Mouse (Mus musculus) embryonic facial prominence, embryonic 15.5 days (tissue): ENCODE measurements around the gene Npas4. TPM values are rescaled to one million over a fixed set of nuclear protein-coding genes. Genes with fewer than 3 reads are reported as not detected.

ENCODE experiments used
- ATAC-seq: fragments of 200-750 bp; cut with Nextera tagmentation; 2 replicates; pipeline ENCODE4 v1.8.0; 2017; ENCODE audit warnings: low read depth, moderate TSS enrichment; ENCODE audit not compliant: insufficient number of reproducible peaks, low FRiP score, low TSS enrichment
- H3K27ac ChIP-seq: fragments of 300-500 bp; sonication (generic); replicated peaks from 2 replicates; pipeline ENCODE4 v1.5.1; 2015; ENCODE audit warnings: mild to moderate bottlenecking, inconsistent platforms
- H3K27me3 ChIP-seq: fragments of 300-500 bp; sonication (generic); 2 replicates; pipeline ENCODE4 v1.6.1; 2015; ENCODE audit warnings: inconsistent platforms
- H3K36me3 ChIP-seq: fragments of 300-500 bp; sonication (generic); 2 replicates; pipeline ENCODE4 v1.6.1; 2015; ENCODE audit warnings: mild to moderate bottlenecking, inconsistent platforms
- H3K4me1 ChIP-seq: fragments of 300-500 bp; sonication (generic); 2 replicates; pipeline ENCODE4 v1.6.1; 2015; ENCODE audit warnings: inconsistent platforms
- H3K4me2 ChIP-seq: fragments of 300-500 bp; sonication (generic); replicated peaks from 2 replicates; pipeline ENCODE4 v1.6.1; 2015; ENCODE audit warnings: mild to moderate bottlenecking, inconsistent platforms
- H3K4me3 ChIP-seq: fragments of 300-500 bp; sonication (generic); replicated peaks from 2 replicates; pipeline ENCODE4 v1.5.1; 2015; ENCODE audit warnings: mild to moderate bottlenecking, inconsistent platforms
- H3K9ac ChIP-seq: fragments of 300-500 bp; sonication (generic); 2 replicates; pipeline ENCODE4 v1.6.1; 2015; ENCODE audit warnings: inconsistent platforms
- H3K9me3 ChIP-seq: fragments of 300-500 bp; sonication (generic); replicated peaks from 2 replicates; pipeline ENCODE4 v1.6.1; 2016; ENCODE audit warnings: inconsistent platforms
- WGBS: fragments of 180-500 bp; shearing (Covaris S2); methylation state at CpG from one replicate; pipeline ENCODE4 v1.1.7; 2015; 5-methylcytosine and 5-hydroxymethylcytosine counted together
- polyA plus RNA-seq: library from polyadenylated mRNA; unstranded; fragments of >200 nt; fragmentation: Nextera tagmentation; extraction: Ambion mirVana; gene quantifications from 2 replicates; pipeline ENCODE4 v1.2.1, GENCODE M21; 2015

Npas4 gene
- polyA plus RNA-seq, 1 experiment from 2014 or later, result not detected

DNA sequence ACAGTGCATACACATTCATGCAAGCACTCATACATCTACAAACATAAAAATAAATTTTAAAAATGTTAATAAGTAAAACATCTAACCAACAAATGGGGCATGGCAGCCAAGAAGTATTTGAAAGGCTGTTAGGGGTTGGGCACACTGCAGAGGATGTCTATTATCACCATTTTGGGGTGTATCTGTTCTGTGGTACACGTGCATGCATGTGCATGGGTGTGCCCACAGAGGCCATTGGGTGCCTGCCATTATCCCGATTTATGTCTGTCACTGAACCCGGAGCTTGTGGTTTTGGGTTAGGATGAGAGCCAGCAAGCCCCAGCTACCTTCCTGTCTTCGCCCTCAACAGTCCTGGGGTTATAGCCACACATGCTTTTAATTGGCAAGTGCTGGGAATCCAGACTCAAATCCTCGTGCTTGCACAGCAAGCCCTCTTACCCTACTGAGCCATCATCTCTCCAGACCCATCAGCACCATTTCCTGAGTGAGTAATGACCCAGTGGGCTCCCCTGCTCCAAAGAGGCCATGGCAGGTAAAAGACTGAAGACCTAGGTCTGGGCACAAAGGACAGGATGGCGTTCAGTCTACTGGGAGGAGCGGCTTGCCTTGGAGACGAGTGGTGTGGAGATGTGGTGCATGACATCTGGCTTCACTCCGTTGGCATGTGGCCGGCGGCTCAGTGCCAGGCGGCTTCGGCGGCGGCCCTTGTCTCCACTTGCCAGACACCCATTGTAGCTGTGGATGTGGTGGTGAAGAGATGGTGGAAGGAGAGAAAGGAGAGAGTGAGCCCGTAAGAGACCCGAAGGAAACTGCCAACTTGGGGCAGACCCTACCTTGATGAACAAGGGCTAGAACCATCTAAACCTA is 52.4 kb downstream of the Npas4 start:
- no peak overlapping the region for H3K27ac ChIP-seq
- no peaks in the 10 kb centered on the region for H3K36me3 ChIP-seq
- no peak overlapping the region for H3K4me2 ChIP-seq
- 70% methylated on average over 17 of the region's 17 CpGs for WGBS
- H3K4me1 ChIP-seq, result peaks cover 21% of the 10 kb centered on the region
- no peak overlapping the region for H3K4me3 ChIP-seq
- ATAC-seq, result peak; percentile 25
- no peaks in the 10 kb centered on the region for H3K27me3 ChIP-seq
- H3K9me3 ChIP-seq, result no peaks in the 10 kb centered on the region
- no peak overlapping the region for H3K9ac ChIP-seq

- Histone ChIP-seq H3K36me3 (peaks cover 4% of the 10 kb centered on the region; the same call in 1 of the 2 replicates), H3K4me3 (no peak overlapping the region), H3K4me1 (peaks cover 14% of the 10 kb centered on the region), H3K9me3 (no peaks in the 10 kb centered on the region), H3K9ac (no peak overlapping the region), H3K27ac (no peak overlapping the region), H3K4me2 (no peak overlapping the region), H3K27me3 (no peaks in the 10 kb centered on the region)
- ATAC-seq, result no peak
- WGBS, result 75% methylated on average over 2 of the region's 2 CpGs
These were observed 53.2 kb downstream of the Npas4 start for GRCm38 (mm10) chr19:4936896-4937295.

Other genes starting within 250 kb of the Npas4 start
- 64.3 and 65.5 TPM in 2 replicates for gene Rbm4b, start 233.8 kb downstream of the Npas4 start, polyA plus RNA-seq
- 66.5 and 70.2 TPM in 2 replicates for gene Rbm4, start 196.4 kb downstream of the Npas4 start, polyA plus RNA-seq
- 30.9 and 36.3 TPM in 2 replicates for gene Gm21992, start 178.7 kb downstream of the Npas4 start, polyA plus RNA-seq
- gene Rbm14, start 178.7 kb downstream of the Npas4 start, polyA plus RNA-seq, result 74.1 and 74.5 TPM in 2 replicates
- gene Ccs, start 151.0 kb downstream of the Npas4 start, polyA plus RNA-seq, result 69.4 and 73.8 TPM in 2 replicates
- 1.2 and 1.9 TPM in 2 replicates for gene Ccdc87, start 150.9 kb downstream of the Npas4 start, polyA plus RNA-seq
- gene Ctsf, start 135.2 kb downstream of the Npas4 start, polyA plus RNA-seq, result 62.7 and 63.9 TPM in 2 replicates
- gene Actn3, start 112.4 kb downstream of the Npas4 start, polyA plus RNA-seq, result 29.6 and 33.7 TPM in 2 replicates
- 14.0 and 14.9 TPM in 2 replicates for gene Zdhhc24, start 111.6 kb downstream of the Npas4 start, polyA plus RNA-seq
- gene Bbs1, start 83.7 kb downstream of the Npas4 start, polyA plus RNA-seq, result 4.6 and 5.5 TPM in 2 replicates
- gene Dpp3, start 62.0 kb downstream of the Npas4 start, polyA plus RNA-seq, result 113 and 117 TPM in 2 replicates
- gene Peli3, start 47.2 kb downstream of the Npas4 start, polyA plus RNA-seq, result 5.0 and 5.1 TPM in 2 replicates
- gene Mrpl11, start 28.2 kb downstream of the Npas4 start, polyA plus RNA-seq, result 84.2 and 85.9 TPM in 2 replicates
- 3.5 and 4.9 TPM in 2 replicates for gene Slc29a2, start 33.5 kb upstream of the Npas4 start, polyA plus RNA-seq
- 47.2 and 48.4 TPM in 2 replicates for gene B4gat1, start 48.5 kb upstream of the Npas4 start, polyA plus RNA-seq
- 1.9 and 2.0 TPM in 2 replicates for gene AC124502.3, start 48.6 kb upstream of the Npas4 start, polyA plus RNA-seq
- 42.2 and 48.6 TPM in 2 replicates for gene Brms1, start 51.0 kb upstream of the Npas4 start, polyA plus RNA-seq
- gene Rin1, start 60.2 kb upstream of the Npas4 start, polyA plus RNA-seq, result 2.6 and 4.4 TPM in 2 replicates
- gene Cd248, start 77.8 kb upstream of the Npas4 start, polyA plus RNA-seq, result 131 and 158 TPM in 2 replicates
- 2.3 and 3.0 TPM in 2 replicates for gene Tmem151a, start 95.2 kb upstream of the Npas4 start, polyA plus RNA-seq
- gene Yif1a, start 98.2 kb upstream of the Npas4 start, polyA plus RNA-seq, result 111 and 119 TPM in 2 replicates
- 35.5 and 38.7 TPM in 2 replicates for gene Cnih2, start 108.2 kb upstream of the Npas4 start, polyA plus RNA-seq
- 256 and 270 TPM in 2 replicates for gene Rab1b, start 116.8 kb upstream of the Npas4 start, polyA plus RNA-seq
- gene Klc2, start 128.2 kb upstream of the Npas4 start, polyA plus RNA-seq, result 17.9 and 19.5 TPM in 2 replicates